Mouse (Mus musculus): ENCODE measurements around the gene Arhgap22. TPM values are rescaled to one million over a fixed set of nuclear protein-coding genes. Genes with fewer than 3 reads are reported as not detected.
A peak's percentile ranks its signal among the peaks of the same experiment; 100 is the strongest.

The Arhgap22 gene
- total RNA-seq, 2 experiments from 2014 or later, result 9.6 to 11.3 TPM

- H3K4me3 ChIP-seq, result no peak overlapping the region
- TF ChIP-seq CTCF (conservative IDR thresholded peaks at IDR 0.05), result no peak
- DNase-seq (ENCODE audit: low spot score in 2 of 2), result no peak
- H3K27ac ChIP-seq, result no peak overlapping the region
Measured at GRCm38 (mm10) chr14:33202161-33202560, 11.7 kb upstream of the Arhgap22 start.

DNA sequence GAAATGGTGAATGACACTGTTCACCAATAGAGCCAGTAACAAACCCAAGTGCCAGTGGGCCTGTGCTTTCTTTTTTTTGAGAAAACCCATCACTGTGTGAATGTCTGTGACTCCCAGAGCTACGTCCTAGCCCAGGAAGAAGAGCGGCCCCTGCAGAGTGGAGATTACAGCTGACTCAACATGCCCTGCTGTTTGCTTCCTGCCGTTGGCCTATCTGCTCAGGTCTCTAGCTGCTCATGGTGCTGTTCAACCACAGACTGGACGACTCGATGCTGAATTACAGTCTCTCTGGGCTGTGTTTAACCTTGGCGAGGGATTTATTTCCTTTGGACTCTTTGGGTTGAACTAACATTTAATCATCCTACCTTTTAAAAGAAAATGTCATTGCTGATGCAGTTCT, 10.9 kb upstream of the Arhgap22 start:
- H3K27ac ChIP-seq, result no peak overlapping the region
- no peak for TF ChIP-seq CTCF (conservative IDR thresholded peaks at IDR 0.05)
- no peak overlapping the region for H3K4me3 ChIP-seq
- DNase-seq (ENCODE audit: low spot score in 2 of 2), result no peak

- DNase-seq (ENCODE audit: low spot score in 2 of 2), result no peak
- TF ChIP-seq CTCF (conservative IDR thresholded peaks at IDR 0.05), result no peak
Measured at GRCm38 (mm10) chr14:33203777-33204176, 10.0 kb upstream of the Arhgap22 start.

DNA sequence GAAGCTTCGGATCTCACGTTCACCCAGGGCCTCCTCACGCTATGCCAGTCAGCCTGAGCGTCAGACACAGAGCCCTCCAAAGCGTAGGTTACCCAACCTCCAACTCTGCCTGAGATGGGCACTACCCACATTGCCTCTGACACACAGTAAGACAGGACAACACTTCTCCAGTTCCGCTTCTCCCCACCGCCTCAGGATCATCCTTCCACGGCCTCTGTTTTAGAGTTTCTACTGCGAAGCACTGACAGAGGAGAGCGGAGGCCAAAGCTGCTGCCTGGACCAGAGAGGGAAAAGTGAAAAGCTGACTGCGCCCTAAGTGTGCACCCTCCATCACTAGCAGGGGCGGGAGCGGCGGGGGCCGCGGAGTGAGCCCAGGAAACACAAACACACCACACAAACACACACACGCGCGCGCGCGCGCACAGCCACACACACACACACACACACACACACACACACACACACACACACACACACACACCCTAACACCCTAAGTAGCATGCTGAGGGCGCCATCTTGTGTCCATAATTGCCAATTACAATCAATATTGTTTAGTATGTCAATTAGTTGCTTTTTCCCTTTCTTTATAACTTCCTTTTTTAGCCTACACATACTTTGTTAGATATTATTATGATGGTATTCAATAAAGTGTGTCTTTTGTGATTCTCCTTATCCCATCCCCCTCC, 8.4 kb upstream of the Arhgap22 start:
- DNase-seq (ENCODE audit: low spot score in 2 of 2), result peak in 1 of 2 experiments; percentile 49
- Histone ChIP-seq H3K4me3 (no peak overlapping the region), H3K27ac (no peak overlapping the region)
- TF ChIP-seq CTCF (conservative IDR thresholded peaks at IDR 0.05), result peak; percentile 60

More at GRCm38 (mm10) chr14:33203777-33204176, 10.0 kb upstream of the Arhgap22 start:
- Histone ChIP-seq H3K4me3 (no peak overlapping the region), H3K27ac (no peak overlapping the region)

DNA sequence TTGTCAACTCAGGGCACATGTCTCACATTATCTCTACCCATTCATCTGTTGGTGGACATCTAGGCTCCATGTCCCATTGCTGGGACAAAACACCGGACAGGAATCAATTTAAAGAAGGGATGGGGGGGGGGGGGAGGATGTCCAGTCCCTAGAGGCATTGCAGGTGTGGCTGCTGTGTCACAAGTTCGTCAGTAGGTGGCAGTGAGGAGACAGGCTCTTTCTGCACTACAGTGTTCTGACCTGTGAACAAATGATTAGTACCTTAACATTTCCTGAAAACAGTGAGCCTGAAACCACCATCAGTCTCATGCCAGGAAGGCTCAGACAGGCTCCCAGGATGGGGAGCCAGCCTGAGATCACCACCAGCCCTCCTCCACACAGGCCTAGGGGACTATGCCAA, 6.8 kb upstream of the Arhgap22 start:
- no peak overlapping the region for H3K4me3 ChIP-seq
- no peak for DNase-seq (ENCODE audit: low spot score in 2 of 2)
- peak; percentile 68 for TF ChIP-seq CTCF (conservative IDR thresholded peaks at IDR 0.05)
- H3K27ac ChIP-seq, result no peak overlapping the region

DNA sequence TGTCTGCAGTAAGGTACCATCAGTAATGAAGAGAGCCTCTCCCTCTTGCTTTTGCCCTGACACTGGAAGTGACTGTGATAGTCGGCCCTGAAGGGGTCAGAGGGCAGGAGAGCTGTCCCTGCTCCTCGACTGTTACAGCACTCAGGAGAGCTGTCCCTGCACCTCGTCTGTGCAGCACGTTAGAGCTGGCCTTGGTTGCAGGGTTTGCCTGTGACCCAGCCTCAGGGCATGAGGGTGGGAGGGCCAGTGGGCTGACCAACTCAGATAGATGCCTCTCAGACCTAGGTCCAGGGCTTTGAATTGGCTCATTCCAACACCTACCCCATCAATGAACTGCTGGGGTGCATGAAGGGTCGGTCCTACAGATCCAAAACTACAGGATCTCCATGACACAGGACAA, 5.5 kb upstream of the Arhgap22 start:
- TF ChIP-seq CTCF (conservative IDR thresholded peaks at IDR 0.05), result no peak
- H3K27ac ChIP-seq, result no peak overlapping the region
- H3K4me3 ChIP-seq, result no peak overlapping the region
- no peak for DNase-seq (ENCODE audit: low spot score in 2 of 2)

DNA sequence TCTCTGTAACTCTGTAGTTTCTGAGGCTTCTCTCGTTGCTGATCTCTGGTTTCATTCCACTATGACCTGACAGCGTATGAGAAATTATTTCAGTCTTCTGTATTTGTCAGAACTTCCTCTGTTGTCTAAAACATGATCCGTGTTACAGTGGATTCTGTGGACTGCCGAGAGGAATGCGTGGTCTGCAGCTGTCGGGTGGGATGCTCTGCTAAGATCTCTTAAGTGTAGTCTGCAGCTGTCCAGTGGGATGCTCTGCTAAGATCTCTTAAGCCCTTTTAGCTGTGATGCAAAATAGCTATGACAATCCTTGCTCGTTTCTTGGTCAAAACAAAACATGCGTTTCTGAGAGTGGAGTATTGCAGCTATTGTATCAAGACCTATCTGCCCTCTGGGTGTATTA, 3.0 kb upstream of the Arhgap22 start:
- Histone ChIP-seq H3K4me3 (no peak overlapping the region), H3K27ac (no peak overlapping the region)
- TF ChIP-seq CTCF (conservative IDR thresholded peaks at IDR 0.05), result no peak
- DNase-seq (ENCODE audit: low spot score in 2 of 2), result no peak

- H3K27ac ChIP-seq, result no peak overlapping the region
- H3K4me3 ChIP-seq, result no peak overlapping the region
- TF ChIP-seq CTCF (conservative IDR thresholded peaks at IDR 0.05), result no peak
- no peak for DNase-seq (ENCODE audit: low spot score in 2 of 2)
Measured at GRCm38 (mm10) chr14:33212271-33212957, 1.4 kb upstream of the Arhgap22 start.

- no peak for DNase-seq (ENCODE audit: low spot score in 2 of 2)
- no peak overlapping the region for H3K27ac ChIP-seq
- no peak for TF ChIP-seq CTCF (conservative IDR thresholded peaks at IDR 0.05)
Measured at GRCm38 (mm10) chr14:33212958-33213309, 892 bp upstream of the Arhgap22 start.

GRCm38 (mm10) chr14:33214767-33215128, 922 bp downstream of the Arhgap22 start:
- DNase-seq (ENCODE audit: low spot score in 2 of 2), result no peak
- Histone ChIP-seq H3K4me3 (peak overlapping the region; percentile 44), H3K27ac (peak overlapping the region; percentile 80; the same call in 1 of the 2 replicates)
- TF ChIP-seq CTCF (conservative IDR thresholded peaks at IDR 0.05), result no peak

More at GRCm38 (mm10) chr14:33212958-33213309, 892 bp upstream of the Arhgap22 start:
- H3K4me3 ChIP-seq, result no peak overlapping the region

- TF ChIP-seq CTCF (conservative IDR thresholded peaks at IDR 0.05), result no peak
- DNase-seq (ENCODE audit: low spot score in 2 of 2), result no peak
- Histone ChIP-seq H3K27ac (no peak overlapping the region), H3K4me3 (no peak overlapping the region)
Measured at GRCm38 (mm10) chr14:33215163-33215562, 1.3 kb downstream of the Arhgap22 start.

DNA sequence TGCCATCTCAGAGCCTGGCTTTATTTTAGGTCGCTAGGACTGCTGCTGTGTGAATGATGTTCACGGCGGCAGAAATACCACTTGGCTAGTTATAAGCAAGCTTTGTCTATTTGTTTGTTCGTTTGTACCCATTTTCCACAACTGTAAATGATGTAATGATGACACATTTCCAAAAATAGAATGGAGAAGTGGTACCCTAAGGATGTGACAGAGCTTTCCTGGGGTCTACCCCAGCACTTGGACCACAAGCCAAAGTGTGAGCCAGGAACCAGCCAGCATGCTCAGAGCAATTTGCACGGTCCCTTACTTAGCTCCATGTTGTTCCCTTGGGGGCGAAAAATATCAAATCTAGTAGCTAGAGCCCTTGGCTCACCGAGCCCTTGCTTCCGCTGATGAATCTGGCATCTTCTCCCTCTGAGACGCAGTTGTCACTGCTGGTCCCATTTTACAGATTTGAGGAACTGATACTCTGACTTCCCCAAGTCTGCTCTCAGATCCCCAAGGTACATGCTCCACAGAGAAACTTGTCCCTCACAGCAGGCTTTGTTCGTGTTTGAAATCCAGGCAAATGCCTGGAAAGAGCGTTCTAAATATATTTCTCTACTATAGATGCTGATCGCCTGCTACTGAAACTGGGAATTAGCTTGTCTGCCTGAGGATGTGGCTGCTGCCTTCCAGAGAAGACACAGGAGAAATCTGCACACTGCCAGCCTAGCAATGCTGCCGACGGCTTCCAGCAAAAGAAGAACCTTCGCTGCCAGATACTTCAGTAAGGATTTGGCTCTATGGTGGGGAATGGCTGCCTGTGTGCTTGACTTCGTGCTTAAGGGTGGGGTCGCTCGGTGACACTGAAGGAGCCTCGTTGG, 2.8 kb downstream of the Arhgap22 start:
- Histone ChIP-seq H3K27ac (peak overlapping the region; percentile 43; the same call in 1 of the 2 replicates), H3K4me3 (peak overlapping the region; percentile 8; the same call in 1 of the 2 replicates)
- DNase-seq (ENCODE audit: low spot score in 2 of 2), result no peak
- TF ChIP-seq CTCF (conservative IDR thresholded peaks at IDR 0.05), result no peak

DNA sequence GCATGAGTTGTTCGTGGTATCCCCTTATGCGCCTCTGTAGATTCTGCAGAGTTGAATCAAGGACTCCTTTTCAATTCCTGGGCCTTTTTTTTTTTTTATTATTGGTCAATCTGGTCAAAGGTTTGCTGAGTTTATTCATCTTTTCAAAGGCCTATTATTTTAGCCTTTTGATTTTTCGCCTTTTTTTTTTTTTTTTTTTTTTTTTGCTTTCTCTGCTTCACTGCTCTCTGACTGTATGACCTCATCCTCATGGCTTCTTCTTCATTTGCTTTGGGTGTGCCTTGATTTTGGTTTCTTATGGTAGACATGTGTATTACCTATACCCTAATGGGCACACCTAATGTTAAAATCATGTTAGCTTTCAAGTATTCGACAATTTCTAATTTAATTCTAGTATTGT, 11.4 kb downstream of the Arhgap22 start:
- TF ChIP-seq CTCF (conservative IDR thresholded peaks at IDR 0.05), result no peak
- Histone ChIP-seq H3K27ac (no peak overlapping the region), H3K4me3 (no peak overlapping the region)
- no peak for DNase-seq (ENCODE audit: low spot score in 2 of 2)
